Mouse (Mus musculus) CH12.LX (cell line): ENCODE results near the gene Ptprd.

Source experiments
- CHD2 ChIP-seq: IDR thresholded peaks from 2 replicates; pipeline ENCODE4 v1.6.1; 2011; ENCODE audit warnings: low read length, improper control_type of control experiment
- CTCF ChIP-seq, 2 experiments: IDR thresholded peaks in 1 of 2; conservative IDR thresholded peaks in 1 of 2; 2 replicates each; pipeline ENCODE4 v1.5.1; 2011 to 2012; ENCODE audit warnings: low read depth in 2 of 2, low read length in 2 of 2, improper control_type of control experiment in 1 of 2, inconsistent platforms in 1 of 2, mild to moderate bottlenecking in 1 of 2, moderate library complexity in 1 of 2
- E2F4 ChIP-seq: IDR thresholded peaks from 2 replicates; pipeline ENCODE4 v1.6.1; 2011; ENCODE audit warnings: low read depth, low read length, improper control_type of control experiment; ENCODE audit not compliant: insufficient replicate concordance
- POLR2A ChIP-seq: IDR thresholded peaks from 2 replicates; pipeline ENCODE4 v1.6.1; 2011; ENCODE audit warnings: low read depth, mild to moderate bottlenecking, improper control_type of control experiment, low read length
- ZNF384 ChIP-seq: IDR thresholded peaks from 2 replicates; pipeline ENCODE4 v1.6.1; 2012; ENCODE audit warnings: low read depth, low read length, improper control_type of control experiment, inconsistent platforms

DNA sequence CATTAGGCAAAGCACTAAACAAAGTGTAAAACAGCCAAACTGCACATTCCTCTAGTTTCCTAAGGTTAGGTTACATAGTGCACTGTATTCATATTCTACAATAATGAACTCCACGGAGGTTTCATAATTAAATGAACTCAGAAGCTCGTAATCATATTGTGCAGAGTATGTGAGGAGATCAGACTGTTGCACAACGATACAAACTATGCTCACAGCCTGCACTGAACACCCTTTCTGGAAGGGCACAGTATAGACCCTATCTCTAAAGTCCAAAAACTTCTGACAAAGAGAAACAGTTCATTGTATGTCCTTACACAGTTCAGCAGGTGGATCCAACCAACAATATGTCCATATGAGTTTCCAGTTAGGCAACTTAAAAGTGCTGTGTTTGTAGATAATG, 1844.5 kb downstream of the Ptprd start:
- TF ChIP-seq CHD2, result no peak
- TF ChIP-seq ZNF384, result no peak
- TF ChIP-seq E2F4, result no peak
- TF ChIP-seq CTCF (conservative IDR thresholded peaks at IDR 0.05 in 1 of 2, IDR thresholded peaks at IDR 0.05 in 1 of 2; ENCODE audit: low read depth in 2 of 2, low read length in 2 of 2), result no peak
- no peak for TF ChIP-seq POLR2A
